Mouse (Mus musculus) midbrain, postnatal 0 days (tissue): ENCODE data around the gene Olfr920. TPM values are rescaled to one million over a fixed set of nuclear protein-coding genes. Genes with fewer than 3 reads are reported as not detected.

Experiments
- ATAC-seq: fragments of 200-750 bp; cut with Nextera tagmentation; 2 replicates; pipeline ENCODE4 v1.8.0; 2017; ENCODE audit warnings: moderate number of reproducible peaks, mild to moderate bottlenecking, moderate TSS enrichment, moderate library complexity; ENCODE audit not compliant: low FRiP score
- DNase-seq: peaks from one replicate; pipeline ENCODE4 v3.0.0-alpha.2; 2015; ENCODE audit warnings: low spot score
- H3K27ac ChIP-seq: fragments of 300-500 bp; sonication (generic); 2 replicates; pipeline ENCODE4 v1.5.1; 2014; ENCODE audit warnings: low read depth, mild to moderate bottlenecking, low read length, mixed read lengths
- H3K27me3 ChIP-seq: fragments of 300-500 bp; sonication (generic); 2 replicates; pipeline ENCODE4 v1.6.1; 2014; ENCODE audit warnings: low read length, control low read depth, mixed read lengths; ENCODE audit not compliant: insufficient read depth
- H3K36me3 ChIP-seq: fragments of 300-500 bp; sonication (generic); 2 replicates; pipeline ENCODE4 v1.6.1; 2014; ENCODE audit warnings: low read length, control low read depth, mixed read lengths; ENCODE audit not compliant: insufficient read depth
- H3K4me1 ChIP-seq: fragments of 300-500 bp; sonication (generic); 2 replicates; pipeline ENCODE4 v1.6.1; 2014; ENCODE audit warnings: mild to moderate bottlenecking, control low read depth, antibody characterized with exemption, low read length, mixed read lengths; ENCODE audit not compliant: insufficient read depth
- H3K4me2 ChIP-seq: fragments of 300-500 bp; sonication (generic); 2 replicates; pipeline ENCODE4 v1.6.1; 2014; ENCODE audit warnings: low read depth, mild to moderate bottlenecking, low read length, mixed read lengths; ENCODE audit not compliant: poor library complexity, severe bottlenecking
- H3K4me3 ChIP-seq: fragments of 300-500 bp; sonication (generic); 2 replicates; pipeline ENCODE4 v1.5.1; 2014; ENCODE audit warnings: low read depth, mild to moderate bottlenecking, low read length, moderate library complexity
- H3K9ac ChIP-seq: fragments of 300-500 bp; sonication (generic); replicated peaks from 2 replicates; pipeline ENCODE4 v1.6.1; 2014; ENCODE audit warnings: mild to moderate bottlenecking, low read length, moderate library complexity, mixed read lengths; ENCODE audit not compliant: poor library complexity, severe bottlenecking
- H3K9me3 ChIP-seq: fragments of 300-500 bp; sonication (generic); 2 replicates; pipeline ENCODE4 v1.6.1; 2016; ENCODE audit warnings: low read length, control low read depth
- CTCF ChIP-seq: IDR thresholded peaks from 2 replicates; pipeline ENCODE4 v1.5.1; 2016; ENCODE audit warnings: antibody characterized with exemption, mild to moderate bottlenecking
- WGBS: fragments of 180-500 bp; shearing (Covaris S2); extraction: QIAGEN DNeasy Blood & Tissue Kit; methylation state at CpG from one replicate; pipeline ENCODE4 v1.1.7; 2014; 5-methylcytosine and 5-hydroxymethylcytosine counted together
- polyA plus RNA-seq: library from polyadenylated mRNA; unstranded; fragments of >200 nt; fragmentation: Nextera tagmentation; extraction: Ambion mirVana; gene quantifications from 2 replicates; pipeline ENCODE4 v1.2.1, GENCODE M21; 2015
- total RNA-seq: library from RNA; depleted of rRNA; stranded (reverse); fragments of >200 nt; gene quantifications from 2 replicates; pipeline ENCODE4 v1.2.3, GENCODE M21; 2014; rRNA removed

Gene Olfr920
- total and polyA plus RNA-seq, 2 experiments from 2014 or later = under 0.01 to 0.04 TPM

GRCm38 (mm10) chr9:38744619-38745315 is 7.3 kb upstream of the Olfr920 start:
- no peaks in the 10 kb centered on the region for H3K36me3 ChIP-seq
- TF ChIP-seq CTCF = no peak
- H3K4me2 ChIP-seq = no peak overlapping the region
- ATAC-seq (no peak), DNase-seq (no peak)
- 93% methylated on average over 4 of the region's 4 CpGs for WGBS
- H3K4me1 ChIP-seq = no peaks in the 10 kb centered on the region
- H3K27ac ChIP-seq = no peak overlapping the region
- no peaks in the 10 kb centered on the region for H3K9me3 ChIP-seq
- no peaks in the 10 kb centered on the region for H3K27me3 ChIP-seq
- no peak overlapping the region for H3K9ac ChIP-seq
- H3K4me3 ChIP-seq = no peak overlapping the region

GRCm38 (mm10) chr9:38772768-38773167 is 20.7 kb downstream of the Olfr920 start, which contains the start of gene Olfr921:
Gene Olfr921 (plus strand): TSS chr9:38773068.
- no peak for TF ChIP-seq CTCF
- H3K4me2 ChIP-seq = no peak within 1 kb of the TSS
- H3K4me3 ChIP-seq = no peak within 1 kb of the TSS
- no peaks in the 10 kb centered on the region for H3K27me3 ChIP-seq
- H3K4me1 ChIP-seq = no peaks in the 10 kb centered on the region
- H3K36me3 ChIP-seq = no peaks in the 10 kb centered on the region
- ATAC-seq = no peak
- H3K9me3 ChIP-seq = no peaks in the 10 kb centered on the region
- H3K9ac ChIP-seq = no peak within 1 kb of the TSS
- DNase-seq = no peak
- no peak within 1 kb of the TSS for H3K27ac ChIP-seq

- Histone ChIP-seq H3K27me3 (no peaks in the 10 kb centered on the region), H3K4me1 (no peaks in the 10 kb centered on the region), H3K36me3 (no peaks in the 10 kb centered on the region), H3K9me3 (no peaks in the 10 kb centered on the region), H3K9ac (no peak overlapping the region), H3K4me3 (no peak overlapping the region), H3K4me2 (no peak overlapping the region), H3K27ac (no peak overlapping the region)
- no peak for TF ChIP-seq CTCF
- DNase-seq (no peak), ATAC-seq (no peak)
- 88% methylated on average over 2 of the region's 2 CpGs for WGBS
Observed at GRCm38 (mm10) chr9:38792689-38793088, 40.6 kb downstream of the Olfr920 start.

GRCm38 (mm10) chr9:38805696-38806095 is 53.6 kb downstream of the Olfr920 start:
- peak; percentile 77 for DNase-seq

More at GRCm38 (mm10) chr9:38805696-38806095, 53.6 kb downstream of the Olfr920 start:
- peak; percentile 65 for TF ChIP-seq CTCF
- Histone ChIP-seq H3K9me3 (no peaks in the 10 kb centered on the region), H3K9ac (no peak overlapping the region), H3K36me3 (no peaks in the 10 kb centered on the region), H3K4me2 (no peak overlapping the region), H3K27ac (no peak overlapping the region), H3K27me3 (no peaks in the 10 kb centered on the region), H3K4me3 (no peak overlapping the region), H3K4me1 (no peaks in the 10 kb centered on the region)
- peak; percentile 47; the same call in 1 of the 2 replicates for ATAC-seq

Other genes with a start within 250 kb of the Olfr920 start
- gene Olfr911-ps1, start 230.7 kb upstream of the Olfr920 start, total RNA-seq = not detected in 2 replicates
- gene Olfr911-ps1, start 230.7 kb upstream of the Olfr920 start, polyA plus RNA-seq = not detected in 2 replicates
- not detected in 2 replicates for gene Olfr910, start 214.4 kb upstream of the Olfr920 start, total RNA-seq
- gene Olfr910, start 214.4 kb upstream of the Olfr920 start, polyA plus RNA-seq = not detected in 2 replicates
- not detected in 2 replicates for gene Olfr912, start 172.1 kb upstream of the Olfr920 start, total RNA-seq
- gene Olfr912, start 172.1 kb upstream of the Olfr920 start, polyA plus RNA-seq = not detected in 2 replicates
- gene Olfr913, start 159.5 kb upstream of the Olfr920 start, total RNA-seq = not detected in 2 replicates
- not detected in 2 replicates for gene Olfr913, start 159.5 kb upstream of the Olfr920 start, polyA plus RNA-seq
- gene Olfr914, start 147.2 kb upstream of the Olfr920 start, total RNA-seq = not detected in 2 replicates
- not detected in 2 replicates for gene Olfr914, start 147.2 kb upstream of the Olfr920 start, polyA plus RNA-seq
- gene Olfr916, start 92.4 kb upstream of the Olfr920 start, total RNA-seq = not detected in 2 replicates
- gene Olfr916, start 92.4 kb upstream of the Olfr920 start, polyA plus RNA-seq = not detected in 2 replicates
- not detected in 2 replicates for gene Olfr917, start 86.5 kb upstream of the Olfr920 start, total RNA-seq
- gene Olfr917, start 86.5 kb upstream of the Olfr920 start, polyA plus RNA-seq = not detected in 2 replicates
- gene Olfr918, start 77.7 kb upstream of the Olfr920 start, total RNA-seq = not detected in 2 replicates
- not detected in 2 replicates for gene Olfr918, start 77.7 kb upstream of the Olfr920 start, polyA plus RNA-seq
- gene Olfr919, start 48.6 kb upstream of the Olfr920 start, total RNA-seq = not detected in 2 replicates
- not detected in 2 replicates for gene Olfr919, start 48.6 kb upstream of the Olfr920 start, polyA plus RNA-seq
- gene Vwa5a, start 34.0 kb upstream of the Olfr920 start, total RNA-seq = 9.9 and 11.3 TPM in 2 replicates
- gene Vwa5a, start 34.0 kb upstream of the Olfr920 start, polyA plus RNA-seq = 5.5 and 6.0 TPM in 2 replicates
- not detected in 2 replicates for gene Olfr921, start 20.8 kb downstream of the Olfr920 start, total RNA-seq
- gene Olfr921, start 20.8 kb downstream of the Olfr920 start, polyA plus RNA-seq = not detected in 2 replicates
- gene Olfr922, start 62.3 kb downstream of the Olfr920 start, total RNA-seq = not detected in 2 replicates
- not detected in 2 replicates for gene Olfr922, start 62.3 kb downstream of the Olfr920 start, polyA plus RNA-seq
- gene Olfr923, start 74.2 kb downstream of the Olfr920 start, total RNA-seq = not detected in 2 replicates
- gene Olfr923, start 74.2 kb downstream of the Olfr920 start, polyA plus RNA-seq = not detected in 2 replicates
- gene Olfr924, start 92.2 kb downstream of the Olfr920 start, total RNA-seq = not detected in 2 replicates
- not detected in 2 replicates for gene Olfr924, start 92.2 kb downstream of the Olfr920 start, polyA plus RNA-seq
- gene Olfr26, start 102.8 kb downstream of the Olfr920 start, total RNA-seq = not detected in 2 replicates
- not detected in 2 replicates for gene Olfr26, start 102.8 kb downstream of the Olfr920 start, polyA plus RNA-seq
- gene Olfr926, start 124.8 kb downstream of the Olfr920 start, total RNA-seq = not detected in 2 replicates
- gene Olfr926, start 124.8 kb downstream of the Olfr920 start, polyA plus RNA-seq = not detected in 2 replicates
- not detected in 2 replicates for gene Olfr930, start 177.5 kb downstream of the Olfr920 start, total RNA-seq
- gene Olfr930, start 177.5 kb downstream of the Olfr920 start, polyA plus RNA-seq = not detected in 2 replicates
- gene Olfr933, start 220.0 kb downstream of the Olfr920 start, total RNA-seq = not detected in 2 replicates
- gene Olfr933, start 220.0 kb downstream of the Olfr920 start, polyA plus RNA-seq = not detected in 2 replicates
- not detected in 2 replicates for gene Olfr934, start 236.0 kb downstream of the Olfr920 start, total RNA-seq
- gene Olfr934, start 236.0 kb downstream of the Olfr920 start, polyA plus RNA-seq = not detected in 2 replicates
- not detected in 2 replicates for gene Olfr935, start 247.4 kb downstream of the Olfr920 start, total RNA-seq
- gene Olfr935, start 247.4 kb downstream of the Olfr920 start, polyA plus RNA-seq = not detected in 2 replicates